Mouse (Mus musculus) G1E (cell line): ENCODE data around the gene Gm42742.

ENCODE experiments used
- CTCF ChIP-seq: IDR thresholded peaks from 2 replicates; pipeline ENCODE4 v1.5.1; 2012; ENCODE audit warnings: low read depth, low read length, inconsistent platforms, mixed read lengths
- POLR2AphosphoS5 ChIP-seq: IDR thresholded peaks from 2 replicates; pipeline ENCODE4 v1.6.1; 2012; ENCODE audit warnings: low read depth, low read length, inconsistent platforms; ENCODE audit not compliant: insufficient replicate concordance

DNA sequence TGATC lies 4.6 kb downstream of the Gm42742 start, which contains the start of gene Pagr1b:
- TF ChIP-seq POLR2AphosphoS5 (no peak), CTCF (no peak)
